Mouse (Mus musculus): ENCODE data around the gene Sdk1. TPM values are rescaled to one million over a fixed set of nuclear protein-coding genes. Genes with fewer than 3 reads are reported as not detected.

Sdk1 gene
- polyA plus RNA-seq, 1 experiment from 2014 or later: 2.7 TPM

GRCm38 (mm10) chr5:142071322-142071721, 830.0 kb downstream of the Sdk1 start:
- Histone ChIP-seq H3K4me2 (replicated peaks) (no peak overlapping the region), H3K9me3 (peaks cover 8% of the 10 kb centered on the region), H3K36me3 (0 out of 2 replicates have a peak, but pooled peaks cover 4% of the 10 kb centered on the region), H3K9ac (no peak overlapping the region), H3K4me3 (no peak overlapping the region), H3K4me1 (peaks cover 16% of the 10 kb centered on the region), H3K27me3 (no peaks in the 10 kb centered on the region), H3K27ac (no peak overlapping the region)
- 90% methylated on average over 3 of the region's 3 CpGs for WGBS
- ATAC-seq (ENCODE audit: low FRiP score, low read depth): no peak

GRCm38 (mm10) chr5:142073901-142074300, 832.6 kb downstream of the Sdk1 start:
- 84% methylated on average over 3 of the region's 3 CpGs for WGBS
- peaks cover 16% of the 10 kb centered on the region for H3K4me1 ChIP-seq
- no peak overlapping the region for H3K27ac ChIP-seq
- no peak overlapping the region for H3K4me3 ChIP-seq
- H3K9ac ChIP-seq: no peak overlapping the region
- 0 out of 2 replicates have a peak, but pooled peaks cover 4% of the 10 kb centered on the region for H3K36me3 ChIP-seq
- no peaks in the 10 kb centered on the region for H3K27me3 ChIP-seq
- no peak overlapping the region for H3K4me2 ChIP-seq (replicated peaks)
- no peak for ATAC-seq (ENCODE audit: low FRiP score, low read depth)
- H3K9me3 ChIP-seq: peaks cover 8% of the 10 kb centered on the region

DNA sequence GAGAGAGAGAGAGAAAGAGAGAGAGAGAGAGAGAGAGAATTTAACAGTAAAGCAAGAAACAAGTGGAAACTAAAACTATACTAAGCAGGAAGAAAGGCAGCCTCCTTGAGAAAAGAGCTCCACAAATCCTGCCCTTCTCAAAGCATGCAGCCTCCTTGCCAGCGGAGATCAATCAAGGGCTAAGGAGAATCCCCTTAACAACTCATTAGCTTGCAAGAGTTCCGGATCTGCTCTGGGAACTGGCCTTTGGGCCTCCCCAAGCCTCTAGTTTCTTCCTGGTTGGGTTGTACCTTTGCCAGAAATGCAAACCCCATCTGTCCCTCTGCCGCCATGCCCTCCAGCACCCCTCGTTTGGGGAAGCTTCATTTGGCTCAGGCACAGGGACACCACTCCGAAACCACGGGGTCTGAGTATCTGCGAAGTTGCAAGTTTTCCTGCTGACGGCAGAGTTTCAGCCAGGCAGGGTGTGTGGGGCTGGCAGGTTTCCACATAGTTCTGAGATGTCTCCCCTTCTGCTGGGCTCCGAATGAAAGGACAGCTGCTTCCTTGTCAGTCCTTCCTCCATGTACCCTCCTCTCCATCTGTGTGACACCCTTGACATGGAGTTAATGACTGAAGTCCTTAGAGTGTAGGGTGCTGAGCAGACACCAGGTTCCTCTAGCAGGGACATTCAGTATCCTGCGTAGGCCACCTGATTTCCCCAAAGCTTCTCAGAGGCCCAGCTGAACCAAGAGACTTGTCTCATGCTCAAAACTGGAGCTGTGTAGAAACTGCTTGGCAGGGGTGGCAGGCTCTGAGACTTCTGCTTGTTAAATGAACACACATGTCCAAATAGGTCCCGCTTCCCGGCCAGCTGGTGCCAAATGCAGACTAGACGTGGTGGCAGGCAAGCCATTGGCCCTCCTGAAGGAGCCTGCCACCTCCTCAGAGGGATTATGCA, 833.5 kb downstream of the Sdk1 start:
- Histone ChIP-seq H3K27ac (peak overlapping the region; percentile 39; the same call in 1 of the 2 replicates), H3K4me2 (replicated peaks) (0 out of 2 replicates have a peak overlapping the region, but pooled peaks have one; percentile 7), H3K4me3 (no peak overlapping the region), H3K27me3 (no peaks in the 10 kb centered on the region), H3K4me1 (peaks cover 16% of the 10 kb centered on the region), H3K9ac (peak overlapping the region; percentile 35; the same call in 1 of the 2 replicates), H3K36me3 (no peaks in the 10 kb centered on the region), H3K9me3 (peaks cover 2% of the 10 kb centered on the region; the same call in 1 of the 2 replicates)
- ATAC-seq (ENCODE audit: low FRiP score, low read depth): peak; percentile 44
- 31% methylated on average over 13 of the region's 13 CpGs for WGBS

DNA sequence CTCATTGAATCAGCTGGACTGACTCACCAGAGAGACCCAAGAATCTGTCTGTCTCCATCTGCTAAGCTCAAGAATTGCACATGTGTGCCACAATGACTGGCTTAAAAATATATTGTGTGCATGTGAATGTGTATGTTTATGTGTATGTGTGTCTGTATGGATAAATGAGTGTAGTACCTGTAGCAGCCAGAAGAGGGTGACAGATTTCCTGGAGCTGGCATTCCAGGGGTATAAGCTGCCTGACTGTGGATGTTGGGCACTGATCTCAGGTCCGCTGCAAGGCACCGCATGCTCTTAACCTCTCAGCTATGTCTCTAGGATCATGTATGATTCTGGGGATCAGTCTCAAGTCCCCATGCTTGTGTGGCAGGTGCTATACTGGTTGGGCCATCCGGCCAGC, 839.4 kb downstream of the Sdk1 start:
- Histone ChIP-seq H3K36me3 (0 out of 2 replicates have a peak, but pooled peaks cover 2% of the 10 kb centered on the region), H3K4me1 (no peaks in the 10 kb centered on the region), H3K9ac (no peak overlapping the region), H3K4me3 (no peak overlapping the region), H3K27ac (no peak overlapping the region), H3K4me2 (replicated peaks) (no peak overlapping the region), H3K27me3 (no peaks in the 10 kb centered on the region), H3K9me3 (no peaks in the 10 kb centered on the region)
- 96% methylated on average over 3 of the region's 3 CpGs for WGBS
- no peak for ATAC-seq (ENCODE audit: low FRiP score, low read depth)

GRCm38 (mm10) chr5:142081076-142081475, 839.8 kb downstream of the Sdk1 start:
- ATAC-seq (ENCODE audit: low FRiP score, low read depth): no peak
- Histone ChIP-seq H3K27me3 (no peaks in the 10 kb centered on the region), H3K27ac (no peak overlapping the region), H3K4me2 (replicated peaks) (no peak overlapping the region), H3K9me3 (no peaks in the 10 kb centered on the region), H3K36me3 (0 out of 2 replicates have a peak, but pooled peaks cover 2% of the 10 kb centered on the region), H3K4me1 (no peaks in the 10 kb centered on the region), H3K9ac (no peak overlapping the region), H3K4me3 (no peak overlapping the region)
- 83% methylated on average over 3 of the region's 3 CpGs for WGBS

- H3K9ac ChIP-seq: no peak overlapping the region
- H3K9me3 ChIP-seq: no peaks in the 10 kb centered on the region; the same call in 1 of the 2 replicates
- H3K27ac ChIP-seq: no peak overlapping the region
- no peak overlapping the region for H3K4me3 ChIP-seq
- ATAC-seq (ENCODE audit: low FRiP score, low read depth): no peak
- H3K4me1 ChIP-seq: no peaks in the 10 kb centered on the region; the same call in 1 of the 2 replicates
- WGBS: 83% methylated on average over 11 of the region's 11 CpGs
- peaks cover 6% of the 10 kb centered on the region; the same call in 1 of the 2 replicates for H3K36me3 ChIP-seq
- H3K4me2 ChIP-seq (replicated peaks): no peak overlapping the region
- H3K27me3 ChIP-seq: no peaks in the 10 kb centered on the region
Measured at GRCm38 (mm10) chr5:142096377-142096841, 855.1 kb downstream of the Sdk1 start.

DNA sequence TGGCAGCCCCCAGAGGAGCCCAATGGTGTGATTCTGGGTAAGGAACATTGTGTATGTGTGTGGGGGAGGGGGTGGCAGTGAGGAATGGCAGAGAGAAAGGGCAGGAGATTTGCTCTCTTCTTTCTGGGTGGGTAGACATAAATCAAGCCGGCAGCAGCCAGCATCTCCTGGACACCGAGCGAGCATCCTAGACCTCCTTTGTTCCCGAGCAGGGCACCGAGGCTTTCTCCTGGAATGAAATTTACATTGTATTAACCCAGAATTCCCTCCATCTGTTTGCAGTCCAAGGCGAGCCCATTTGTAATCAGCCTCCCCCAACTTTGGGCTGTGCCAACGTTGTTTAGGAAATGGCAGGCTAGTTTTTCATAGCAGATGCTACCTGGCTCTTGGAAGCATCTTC, 858.9 kb downstream of the Sdk1 start:
- H3K9ac ChIP-seq: no peak overlapping the region
- H3K36me3 ChIP-seq: peaks cover 6% of the 10 kb centered on the region; the same call in 1 of the 2 replicates
- no peaks in the 10 kb centered on the region; the same call in 1 of the 2 replicates for H3K4me1 ChIP-seq
- H3K4me2 ChIP-seq (replicated peaks): no peak overlapping the region
- no peaks in the 10 kb centered on the region for H3K27me3 ChIP-seq
- H3K27ac ChIP-seq: no peak overlapping the region
- no peak for ATAC-seq (ENCODE audit: low FRiP score, low read depth)
- no peaks in the 10 kb centered on the region; the same call in 1 of the 2 replicates for H3K9me3 ChIP-seq
- no peak overlapping the region for H3K4me3 ChIP-seq
- WGBS: 78% methylated on average over 7 of the region's 7 CpGs

- WGBS: 63% methylated on average over 11 of the region's 11 CpGs
- no peak overlapping the region for H3K27ac ChIP-seq
- H3K4me2 ChIP-seq (replicated peaks): no peak overlapping the region
- no peaks in the 10 kb centered on the region for H3K4me1 ChIP-seq
- no peaks in the 10 kb centered on the region for H3K36me3 ChIP-seq
- H3K9ac ChIP-seq: no peak overlapping the region
- no peaks in the 10 kb centered on the region for H3K27me3 ChIP-seq
- peaks cover 6% of the 10 kb centered on the region for H3K9me3 ChIP-seq
- no peak overlapping the region for H3K4me3 ChIP-seq
- ATAC-seq (ENCODE audit: low FRiP score, low read depth): no peak
Measured at GRCm38 (mm10) chr5:142107434-142107833, 866.1 kb downstream of the Sdk1 start.

- Histone ChIP-seq H3K9me3 (peaks cover 6% of the 10 kb centered on the region), H3K27ac (no peak overlapping the region), H3K9ac (no peak overlapping the region), H3K4me2 (replicated peaks) (no peak overlapping the region), H3K4me1 (no peaks in the 10 kb centered on the region), H3K27me3 (0 out of 2 replicates have a peak, but pooled peaks cover 5% of the 10 kb centered on the region), H3K36me3 (no peaks in the 10 kb centered on the region; the same call in 1 of the 2 replicates), H3K4me3 (no peak overlapping the region)
- no peak for ATAC-seq (ENCODE audit: low FRiP score, low read depth)
- 88% methylated on average over 6 of the region's 6 CpGs for WGBS
Measured at GRCm38 (mm10) chr5:142111989-142112388, 870.7 kb downstream of the Sdk1 start.

GRCm38 (mm10) chr5:142113210-142114175, 872.2 kb downstream of the Sdk1 start:
- Histone ChIP-seq H3K4me3 (no peak overlapping the region), H3K27ac (no peak overlapping the region), H3K4me1 (no peaks in the 10 kb centered on the region), H3K27me3 (0 out of 2 replicates have a peak, but pooled peaks cover 5% of the 10 kb centered on the region), H3K4me2 (replicated peaks) (no peak overlapping the region), H3K9ac (no peak overlapping the region), H3K9me3 (peaks cover 6% of the 10 kb centered on the region), H3K36me3 (no peaks in the 10 kb centered on the region; the same call in 1 of the 2 replicates)
- 51% methylated on average over 18 of the region's 18 CpGs for WGBS
- no peak for ATAC-seq (ENCODE audit: low FRiP score, low read depth)

DNA sequence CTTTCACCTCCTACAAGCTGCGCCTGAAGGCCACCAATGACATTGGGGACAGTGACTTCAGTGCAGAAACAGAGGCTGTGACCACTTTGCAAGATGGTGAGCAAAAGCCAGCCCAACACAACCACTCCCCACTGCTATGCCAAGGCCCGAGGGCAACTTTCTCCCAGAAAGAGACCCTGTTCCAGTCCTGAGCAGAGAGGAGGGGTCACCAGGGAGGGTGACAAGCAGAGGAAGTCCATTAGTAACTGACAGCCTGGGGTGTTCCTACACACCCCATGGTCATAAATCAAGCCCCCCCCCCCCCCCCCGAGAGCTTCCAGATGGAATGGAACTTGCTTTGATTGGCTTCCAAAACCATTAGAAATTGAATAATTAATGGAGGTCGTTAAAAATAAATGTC, 886.5 kb downstream of the Sdk1 start:
- Histone ChIP-seq H3K4me1 (peaks cover 21% of the 10 kb centered on the region), H3K36me3 (no peaks in the 10 kb centered on the region; the same call in 1 of the 2 replicates), H3K4me2 (replicated peaks) (no peak overlapping the region), H3K27ac (no peak overlapping the region), H3K4me3 (no peak overlapping the region), H3K9me3 (peaks cover 4% of the 10 kb centered on the region; the same call in 1 of the 2 replicates), H3K27me3 (no peaks in the 10 kb centered on the region), H3K9ac (no peak overlapping the region)
- 25% methylated on average over 4 of the region's 4 CpGs for WGBS
- no peak for ATAC-seq (ENCODE audit: low FRiP score, low read depth)
